Comparison of ENCODE assay signal across 21 mouse cellular contexts in the genomic region with DNA sequence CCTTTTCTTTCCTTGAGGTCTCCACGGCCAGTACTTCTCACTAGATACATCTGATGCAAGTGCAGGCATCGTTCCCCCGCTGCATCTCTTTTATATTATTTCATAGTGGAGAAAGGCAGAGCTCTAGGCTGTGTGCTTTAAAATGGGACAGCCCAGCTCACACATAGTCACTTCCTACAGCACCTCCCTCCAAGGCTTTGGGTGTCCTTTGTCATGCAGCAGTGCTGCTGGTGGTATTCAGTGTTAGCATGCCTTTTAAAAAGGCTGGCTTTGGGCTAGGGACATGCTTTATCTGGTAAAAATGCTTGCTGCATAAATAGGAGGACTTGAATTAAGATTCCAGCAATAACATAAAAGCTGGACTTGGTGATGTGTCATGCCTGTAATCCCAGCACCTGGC.
DNase-seq lines count a peak whose midpoint lies in the region; ATAC-seq and TF ChIP-seq lines count a peak whose summit lies in the region.
"Had no signal": no experiment of that assay in that cellular context is flagged by ENCODE, and none has a peak within 500 bp of the region (broad histone marks: within the 10 kb centered on the region; RNA-seq: fewer than 3 reads in every experiment).

No protein-coding gene starts in this region.

- no peak for TF ChIP-seq POLR2A in kidney, adult 2 months (IDR thresholded peaks at IDR 0.05; ENCODE audit: low read depth, low read length)

- H3K9ac ChIP-seq in forebrain, embryonic 12.5 days, result no peak overlapping the region
- H3K9ac ChIP-seq in forebrain, embryonic 16.5 days (replicated peaks; ENCODE audit: low read depth, low read length), result no peak overlapping the region
- H3K9ac ChIP-seq in hindbrain, embryonic 15.5 days, result no peak overlapping the region
- H3K9ac ChIP-seq in hindbrain, postnatal 0 days (replicated peaks; ENCODE audit: low read length), result no peak overlapping the region
- peak overlapping the region; percentile 2; the same call in 1 of the 2 replicates for H3K9ac ChIP-seq in limb, embryonic 13.5 days
- H3K9ac ChIP-seq: heart, embryonic 15.5 days; kidney, embryonic 15.5 days had no signal

- no peak for DNase-seq in hindbrain, postnatal 0 days (ENCODE audit: low spot score)
- no peak for DNase-seq in kidney, postnatal 10 days
- DNase-seq in kidney, adult 2 months, result no peak
- DNase-seq: adrenal gland, postnatal 36 days; cerebellum, adult 18-20 months; cerebellum, postnatal 36 days; gastrocnemius, postnatal 36 days; heart, postnatal 4 days; liver; thymus, postnatal 14 days had no signal

- no peaks in the 10 kb centered on the region for H3K36me3 ChIP-seq in forebrain, embryonic 12.5 days (replicated peaks)
- no peaks in the 10 kb centered on the region for H3K36me3 ChIP-seq in forebrain, embryonic 16.5 days (ENCODE audit: control insufficient read depth, insufficient read depth)
- H3K36me3 ChIP-seq in hindbrain, embryonic 15.5 days, result no peaks in the 10 kb centered on the region
- no peaks in the 10 kb centered on the region for H3K36me3 ChIP-seq in hindbrain, postnatal 0 days (ENCODE audit: insufficient read depth, low read length)
- no peaks in the 10 kb centered on the region for H3K36me3 ChIP-seq in limb, embryonic 13.5 days
- no peaks in the 10 kb centered on the region for H3K36me3 ChIP-seq in kidney, adult 2 months (ENCODE audit: control insufficient read depth, insufficient read depth, low read length)
- H3K36me3 ChIP-seq: heart, embryonic 15.5 days; kidney, embryonic 15.5 days had no signal

- no peak for ATAC-seq in forebrain, embryonic 12.5 days (ENCODE audit: low FRiP score)
- ATAC-seq in forebrain, embryonic 16.5 days, result no peak
- no peak for ATAC-seq in hindbrain, embryonic 15.5 days (ENCODE audit: low FRiP score, low read depth)
- ATAC-seq in hindbrain, postnatal 0 days, result no peak
- ATAC-seq in limb, embryonic 13.5 days (ENCODE audit: low FRiP score, low read depth), result no peak
- ATAC-seq: CD4-positive, CD25-positive, alpha-beta regulatory T cell, adult 4 months; intestine, embryonic 16.5 days; lung, postnatal 0 days; Patski had no signal

- WGBS in forebrain, embryonic 12.5 days, result 63% methylated on average over 3 of the region's 3 CpGs
- 59% methylated on average over 3 of the region's 3 CpGs for WGBS in forebrain, embryonic 16.5 days
- WGBS in hindbrain, embryonic 15.5 days, result 56% methylated on average over 3 of the region's 3 CpGs
- 43% methylated on average over 3 of the region's 3 CpGs for WGBS in hindbrain, postnatal 0 days
- WGBS in limb, embryonic 13.5 days, result 80% methylated on average over 3 of the region's 3 CpGs
- WGBS in kidney, adult 2 months, result 94% methylated on average over 3 of the region's 3 CpGs

- H3K4me3 ChIP-seq in forebrain, embryonic 12.5 days (replicated peaks), result no peak overlapping the region
- no peak overlapping the region for H3K4me3 ChIP-seq in forebrain, embryonic 16.5 days (replicated peaks; ENCODE audit: low read length)
- no peak overlapping the region for H3K4me3 ChIP-seq in hindbrain, embryonic 15.5 days
- H3K4me3 ChIP-seq in hindbrain, postnatal 0 days (ENCODE audit: low read length), result no peak overlapping the region
- H3K4me3 ChIP-seq in limb, embryonic 13.5 days, result no peak overlapping the region
- H3K4me3 ChIP-seq in kidney, adult 2 months (ENCODE audit: insufficient read depth, low read depth, low read length), result no peak overlapping the region
- H3K4me3 ChIP-seq: erythroblast, embryonic 14.5 days; heart, embryonic 15.5 days; kidney, embryonic 15.5 days had no signal

- peaks cover 68% of the 10 kb centered on the region for H3K27me3 ChIP-seq in forebrain, embryonic 12.5 days
- H3K27me3 ChIP-seq in forebrain, embryonic 16.5 days (replicated peaks; ENCODE audit: control insufficient read depth, insufficient read depth, low read length), result no peaks in the 10 kb centered on the region
- H3K27me3 ChIP-seq in hindbrain, embryonic 15.5 days, result peaks cover 3% of the 10 kb centered on the region; the same call in 1 of the 2 replicates
- no peaks in the 10 kb centered on the region for H3K27me3 ChIP-seq in hindbrain, postnatal 0 days (ENCODE audit: insufficient read depth, low read length)
- peaks cover 36% of the 10 kb centered on the region for H3K27me3 ChIP-seq in limb, embryonic 13.5 days
- H3K27me3 ChIP-seq in kidney, adult 2 months (replicated peaks; ENCODE audit: control insufficient read depth, insufficient read depth, low read length), result no peaks in the 10 kb centered on the region
- H3K27me3 ChIP-seq: kidney, embryonic 15.5 days; Patski had no signal

- H3K4me1 ChIP-seq in forebrain, embryonic 12.5 days, result peaks cover 51% of the 10 kb centered on the region
- peaks cover 16% of the 10 kb centered on the region for H3K4me1 ChIP-seq in forebrain, embryonic 16.5 days (replicated peaks; ENCODE audit: control insufficient read depth, insufficient read depth, low read length)
- H3K4me1 ChIP-seq in hindbrain, embryonic 15.5 days (replicated peaks), result peaks cover 17% of the 10 kb centered on the region
- H3K4me1 ChIP-seq in hindbrain, postnatal 0 days (ENCODE audit: insufficient read depth, low read length), result no peaks in the 10 kb centered on the region
- peaks cover 69% of the 10 kb centered on the region for H3K4me1 ChIP-seq in limb, embryonic 13.5 days
- no peaks in the 10 kb centered on the region for H3K4me1 ChIP-seq in kidney, adult 2 months (ENCODE audit: control insufficient read depth, insufficient read depth, low read length)
- H3K4me1 ChIP-seq: heart, embryonic 15.5 days had no signal

- TF ChIP-seq CTCF in hindbrain, postnatal 0 days (IDR thresholded peaks at IDR 0.05; ENCODE audit: low read depth), result no peak
- no peak for TF ChIP-seq CTCF in kidney, adult 2 months (conservative IDR thresholded peaks at IDR 0.05; ENCODE audit: insufficient read depth, insufficient read length, low read depth, low read length)

- peak overlapping the region; percentile 21; the same call in 1 of the 2 replicates for H3K27ac ChIP-seq in forebrain, embryonic 12.5 days
- no peak overlapping the region for H3K27ac ChIP-seq in forebrain, embryonic 16.5 days (ENCODE audit: low read length)
- H3K27ac ChIP-seq in hindbrain, embryonic 15.5 days (replicated peaks), result 0 out of 2 replicates have a peak overlapping the region, but pooled peaks have one; percentile 20
- H3K27ac ChIP-seq in hindbrain, postnatal 0 days, result no peak overlapping the region
- H3K27ac ChIP-seq in limb, embryonic 13.5 days, result no peak overlapping the region
- no peak overlapping the region for H3K27ac ChIP-seq in kidney, adult 2 months (ENCODE audit: insufficient read depth, low read depth, low read length)
- H3K27ac ChIP-seq: heart, embryonic 15.5 days; kidney, embryonic 15.5 days had no signal

- H3K4me2 ChIP-seq in forebrain, embryonic 12.5 days, result no peak overlapping the region
- H3K4me2 ChIP-seq in forebrain, embryonic 16.5 days (ENCODE audit: low read length), result no peak overlapping the region
- no peak overlapping the region for H3K4me2 ChIP-seq in hindbrain, embryonic 15.5 days
- no peak overlapping the region for H3K4me2 ChIP-seq in hindbrain, postnatal 0 days (ENCODE audit: low read depth, low read length)
- no peak overlapping the region for H3K4me2 ChIP-seq in limb, embryonic 13.5 days (replicated peaks)
- H3K4me2 ChIP-seq: heart, embryonic 15.5 days; kidney, embryonic 15.5 days had no signal

- H3K9me3 ChIP-seq in forebrain, embryonic 12.5 days, result no peaks in the 10 kb centered on the region
- H3K9me3 ChIP-seq in forebrain, embryonic 16.5 days (ENCODE audit: control insufficient read depth, low read length), result no peaks in the 10 kb centered on the region
- H3K9me3 ChIP-seq in hindbrain, embryonic 15.5 days, result no peaks in the 10 kb centered on the region
- H3K9me3 ChIP-seq in hindbrain, postnatal 0 days (ENCODE audit: low read length), result no peaks in the 10 kb centered on the region
- H3K9me3 ChIP-seq in limb, embryonic 13.5 days, result no peaks in the 10 kb centered on the region
- H3K9me3 ChIP-seq: heart, embryonic 15.5 days; kidney, embryonic 15.5 days had no signal

Comparison
In these comparisons a context has a peak if more than half of its experiments do, and no peak if none do; other contexts are left out.
1. H3K27ac ChIP-seq: peak in forebrain, embryonic 12.5 days (single experiment) and hindbrain, embryonic 15.5 days (single experiment); none in forebrain, embryonic 16.5 days (single experiment), hindbrain, postnatal 0 days (single experiment), limb, embryonic 13.5 days (single experiment) and kidney, adult 2 months (single experiment).